Mouse (Mus musculus) myocyte (in vitro differentiated cells): ENCODE data around the gene Galntl5.
"Not testable (repeated sequence)": the region's sequence is repeated elsewhere in the genome, so short reads cannot be mapped to it uniquely, and the experiment has no call there.

Experiments
- MYOD1 ChIP-seq, 3 experiments: IDR thresholded peaks; one replicate each; pipeline ENCODE4 v1.6.1; 2011; ENCODE audit warnings: control low read depth in 2 of 3, low read depth in 2 of 3, mild to moderate bottlenecking in 2 of 3, moderate library complexity in 1 of 3; ENCODE audit not compliant: insufficient read length in 2 of 3, control insufficient read depth in 1 of 3
- POLR2A ChIP-seq: IDR thresholded peaks from one replicate; pipeline ENCODE4 v1.6.1; 2011; ENCODE audit warnings: low read depth, mild to moderate bottlenecking, control low read depth, moderate library complexity; ENCODE audit not compliant: insufficient read length
- POLR2AphosphoS2 ChIP-seq: IDR thresholded peaks from one replicate; pipeline ENCODE4 v1.6.1; 2011; ENCODE audit warnings: low read depth, control low read depth; ENCODE audit not compliant: insufficient read length
- TCF12 ChIP-seq: IDR thresholded peaks from one replicate; pipeline ENCODE4 v1.6.1; 2011; ENCODE audit warnings: mild to moderate bottlenecking, control low read depth; ENCODE audit not compliant: poor library complexity, insufficient read depth, severe bottlenecking
- USF1 ChIP-seq: IDR thresholded peaks from one replicate; pipeline ENCODE4 v1.6.1; 2011; ENCODE audit warnings: low read depth, mild to moderate bottlenecking, control low read depth, moderate library complexity

GRCm38 (mm10) chr5:25177937-25178336 lies 3.3 kb upstream of the Galntl5 start:
- TF ChIP-seq USF1, POLR2A, POLR2AphosphoS2: not testable (repeated sequence)
- TF ChIP-seq MYOD1 (IDR thresholded peaks at IDR 0.05; ENCODE audit: control insufficient read depth in 1 of 3, insufficient read length in 2 of 3, low read depth in 2 of 3) (peak in 2 of 3 experiments; percentile 84 to 89), TCF12 (peak; percentile 3)
